20 mouse cellular contexts compared by ENCODE assay signal in the genomic region with DNA sequence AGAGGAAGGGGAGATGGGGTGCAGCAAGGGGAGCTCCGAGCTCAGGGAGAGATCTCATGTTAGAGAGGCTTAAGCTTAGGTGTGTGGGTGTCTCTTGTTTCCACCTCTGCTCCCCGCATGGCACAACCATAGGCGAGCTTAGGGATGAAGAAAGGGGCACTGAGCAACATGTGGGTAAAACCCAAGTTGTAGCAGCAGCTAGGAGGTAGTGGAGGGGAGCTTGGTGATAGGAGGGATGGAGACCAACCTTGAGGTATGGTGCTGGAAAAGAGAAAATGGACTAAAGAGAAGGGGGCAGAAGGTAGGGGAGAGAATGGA. TPM values are rescaled to one million over a fixed set of nuclear protein-coding genes. Genes with fewer than 3 reads are reported as not detected.
A peak's percentile ranks its signal among the peaks of the same experiment; 100 is the strongest.
DNase-seq lines count a peak whose midpoint lies in the region; ATAC-seq and TF ChIP-seq lines count a peak whose summit lies in the region.
"Had no signal": no experiment of that assay in that cellular context is flagged by ENCODE, and none has a peak within 500 bp of the region (broad histone marks: within the 10 kb centered on the region; RNA-seq: fewer than 3 reads in every experiment).

No protein-coding gene starts in this region.

- TF ChIP-seq CTCF in gastrocnemius, adult 2 months (IDR thresholded peaks at IDR 0.05), result no peak
- TF ChIP-seq CTCF in intestine, postnatal 0 days (IDR thresholded peaks at IDR 0.05; ENCODE audit: low read depth), result no peak

- no peak for ATAC-seq in heart, embryonic 13.5 days (ENCODE audit: extremely low read depth, insufficient number of reproducible peaks, low FRiP score, low TSS enrichment)
- ATAC-seq in heart, embryonic 12.5 days (ENCODE audit: insufficient number of reproducible peaks, low FRiP score), result no peak
- ATAC-seq in intestine, embryonic 15.5 days, result no peak
- no peak for ATAC-seq in intestine, embryonic 16.5 days
- no peak for ATAC-seq in intestine, postnatal 0 days
- ATAC-seq in hindbrain, embryonic 12.5 days (ENCODE audit: low FRiP score), result no peak
- ATAC-seq: forebrain, embryonic 15.5 days; Patski had no signal

- H3K36me3 ChIP-seq in heart, embryonic 13.5 days, result no peaks in the 10 kb centered on the region
- H3K36me3 ChIP-seq in heart, embryonic 12.5 days, result no peaks in the 10 kb centered on the region
- no peaks in the 10 kb centered on the region for H3K36me3 ChIP-seq in intestine, embryonic 15.5 days
- no peaks in the 10 kb centered on the region for H3K36me3 ChIP-seq in intestine, embryonic 16.5 days (ENCODE audit: control insufficient read depth, insufficient read depth, low read length)
- no peaks in the 10 kb centered on the region for H3K36me3 ChIP-seq in intestine, postnatal 0 days (ENCODE audit: control insufficient read depth, insufficient read depth)
- peaks cover 4% of the 10 kb centered on the region; the same call in 1 of the 2 replicates for H3K36me3 ChIP-seq in hindbrain, embryonic 12.5 days
- H3K36me3 ChIP-seq: forebrain, embryonic 15.5 days; hindbrain, embryonic 15.5 days had no signal

- H3K9me3 ChIP-seq in heart, embryonic 13.5 days, result no peaks in the 10 kb centered on the region
- no peaks in the 10 kb centered on the region for H3K9me3 ChIP-seq in heart, embryonic 12.5 days (replicated peaks)
- no peaks in the 10 kb centered on the region for H3K9me3 ChIP-seq in intestine, embryonic 15.5 days
- no peaks in the 10 kb centered on the region for H3K9me3 ChIP-seq in intestine, embryonic 16.5 days (ENCODE audit: control insufficient read depth, low read length)
- H3K9me3 ChIP-seq in intestine, postnatal 0 days (ENCODE audit: control insufficient read depth), result no peaks in the 10 kb centered on the region
- H3K9me3 ChIP-seq in hindbrain, embryonic 12.5 days (replicated peaks), result no peaks in the 10 kb centered on the region
- H3K9me3 ChIP-seq: embryonic facial prominence, embryonic 13.5 days; forebrain, embryonic 12.5 days; forebrain, embryonic 15.5 days; hindbrain, embryonic 15.5 days had no signal

- peak overlapping the region; percentile 13; the same call in 1 of the 2 replicates for H3K4me2 ChIP-seq in heart, embryonic 13.5 days
- H3K4me2 ChIP-seq in heart, embryonic 12.5 days, result no peak overlapping the region
- H3K4me2 ChIP-seq in intestine, embryonic 15.5 days (replicated peaks), result 0 out of 2 replicates have a peak overlapping the region, but pooled peaks have one; percentile 1
- H3K4me2 ChIP-seq in intestine, embryonic 16.5 days (ENCODE audit: low read depth, low read length), result no peak overlapping the region
- peak overlapping the region; percentile 50; the same call in 1 of the 2 replicates for H3K4me2 ChIP-seq in intestine, postnatal 0 days (replicated peaks; ENCODE audit: low read depth)
- no peak overlapping the region for H3K4me2 ChIP-seq in hindbrain, embryonic 12.5 days (replicated peaks)
- H3K4me2 ChIP-seq: embryonic facial prominence, embryonic 13.5 days; forebrain, embryonic 12.5 days; forebrain, embryonic 15.5 days; hindbrain, embryonic 15.5 days had no signal

- no peak for DNase-seq in gastrocnemius, adult 2 months
- DNase-seq in gastrocnemius, postnatal 4 days (ENCODE audit: low spot score in 2 of 2), result no peak
- DNase-seq: adrenal gland, postnatal 10 days; cerebellum, adult 11 months; cerebellum, adult 2 months; cerebellum, adult 9-11 months; cerebellum, postnatal 25 days had no signal

- H3K27me3 ChIP-seq in heart, embryonic 13.5 days (replicated peaks), result peaks cover 63% of the 10 kb centered on the region
- peaks cover 33% of the 10 kb centered on the region for H3K27me3 ChIP-seq in heart, embryonic 12.5 days (replicated peaks)
- H3K27me3 ChIP-seq in intestine, embryonic 15.5 days (replicated peaks), result peaks cover 13% of the 10 kb centered on the region; the same call in 1 of the 2 replicates
- peaks cover 12% of the 10 kb centered on the region for H3K27me3 ChIP-seq in intestine, embryonic 16.5 days (replicated peaks; ENCODE audit: control insufficient read depth, insufficient read depth, low read length)
- peaks cover 7% of the 10 kb centered on the region; the same call in 1 of the 2 replicates for H3K27me3 ChIP-seq in intestine, postnatal 0 days (replicated peaks; ENCODE audit: control insufficient read depth, insufficient read depth, low read length)
- H3K27me3 ChIP-seq in hindbrain, embryonic 12.5 days, result peaks cover 38% of the 10 kb centered on the region
- H3K27me3 ChIP-seq: Patski had no signal

- intact Hi-C loops in gastrocnemius, adult 2 months (cut with DNase I), result no loop called here

- 56% methylated on average over 3 of the region's 3 CpGs for WGBS in heart, embryonic 13.5 days
- 57% methylated on average over 3 of the region's 3 CpGs for WGBS in heart, embryonic 12.5 days
- 63% methylated on average over 3 of the region's 3 CpGs for WGBS in intestine, embryonic 15.5 days
- WGBS in intestine, embryonic 16.5 days, result 60% methylated on average over 3 of the region's 3 CpGs
- 64% methylated on average over 3 of the region's 3 CpGs for WGBS in intestine, postnatal 0 days
- WGBS in hindbrain, embryonic 12.5 days, result 65% methylated on average over 3 of the region's 3 CpGs

- H3K27ac ChIP-seq in gastrocnemius, adult 2 months, result peak overlapping the region; percentile 90
- 0 out of 2 replicates have a peak overlapping the region, but pooled peaks have one; percentile 28 for H3K27ac ChIP-seq in heart, embryonic 13.5 days (replicated peaks)
- H3K27ac ChIP-seq in heart, embryonic 12.5 days (ENCODE audit: poor library complexity, severe bottlenecking), result no peak overlapping the region
- H3K27ac ChIP-seq in intestine, embryonic 15.5 days, result no peak overlapping the region
- no peak overlapping the region for H3K27ac ChIP-seq in intestine, embryonic 16.5 days (ENCODE audit: low read length)
- H3K27ac ChIP-seq in intestine, postnatal 0 days (ENCODE audit: low read depth, low read length), result no peak overlapping the region
- no peak overlapping the region for H3K27ac ChIP-seq in hindbrain, embryonic 12.5 days
- H3K27ac ChIP-seq: embryonic facial prominence, embryonic 13.5 days; forebrain, embryonic 12.5 days; forebrain, embryonic 15.5 days; hindbrain, embryonic 15.5 days had no signal

- no peak overlapping the region for H3K9ac ChIP-seq in heart, embryonic 13.5 days
- no peak overlapping the region for H3K9ac ChIP-seq in heart, embryonic 12.5 days
- no peak overlapping the region for H3K9ac ChIP-seq in intestine, embryonic 15.5 days
- H3K9ac ChIP-seq in intestine, embryonic 16.5 days (ENCODE audit: low read depth, low read length), result no peak overlapping the region
- no peak overlapping the region for H3K9ac ChIP-seq in intestine, postnatal 0 days (ENCODE audit: low read depth, low read length)
- no peak overlapping the region for H3K9ac ChIP-seq in hindbrain, embryonic 12.5 days
- H3K9ac ChIP-seq: forebrain, embryonic 12.5 days; forebrain, embryonic 15.5 days; hindbrain, embryonic 15.5 days had no signal

- H3K4me3 ChIP-seq in gastrocnemius, adult 2 months, result peak overlapping the region; percentile 69
- H3K4me3 ChIP-seq in heart, embryonic 13.5 days, result no peak overlapping the region
- H3K4me3 ChIP-seq in heart, embryonic 12.5 days, result no peak overlapping the region
- H3K4me3 ChIP-seq in intestine, embryonic 15.5 days (replicated peaks), result no peak overlapping the region
- no peak overlapping the region for H3K4me3 ChIP-seq in intestine, embryonic 16.5 days (ENCODE audit: low read length)
- no peak overlapping the region for H3K4me3 ChIP-seq in intestine, postnatal 0 days (ENCODE audit: low read depth, low read length)
- no peak overlapping the region for H3K4me3 ChIP-seq in hindbrain, embryonic 12.5 days
- H3K4me3 ChIP-seq: embryonic facial prominence, embryonic 13.5 days; erythroblast, embryonic 14.5 days; forebrain, embryonic 12.5 days; forebrain, embryonic 15.5 days; hindbrain, embryonic 15.5 days had no signal

- H3K4me1 ChIP-seq in heart, embryonic 13.5 days, result peaks cover 49% of the 10 kb centered on the region
- peaks cover 41% of the 10 kb centered on the region for H3K4me1 ChIP-seq in heart, embryonic 12.5 days (replicated peaks)
- H3K4me1 ChIP-seq in intestine, embryonic 15.5 days (replicated peaks), result peaks cover 43% of the 10 kb centered on the region
- peaks cover 33% of the 10 kb centered on the region for H3K4me1 ChIP-seq in intestine, embryonic 16.5 days (ENCODE audit: control insufficient read depth, insufficient read depth, low read length)
- H3K4me1 ChIP-seq in intestine, postnatal 0 days (replicated peaks; ENCODE audit: control insufficient read depth, insufficient read depth, low read length), result peaks cover 12% of the 10 kb centered on the region
- H3K4me1 ChIP-seq in hindbrain, embryonic 12.5 days, result peaks cover 13% of the 10 kb centered on the region

RNA-seq across cellular contexts. Expression of a gene that starts 10.5 kb away (rescaled TPM):
- 10 to 100 TPM; 30.7 to 41.6 TPM for total RNA-seq in gastrocnemius, adult 2 months (2021)
- 100 to 1,000 TPM; 197 to 232 TPM for total RNA-seq in gastrocnemius, postnatal 4 days (2021)
- 1.3 and 1.4 TPM in 2 replicates for polyA plus RNA-seq in heart, embryonic 13.5 days (2015; fragmentation: Nextera tagmentation; extraction: Ambion mirVana)
- 0.77 and 0.98 TPM in 2 replicates for polyA plus RNA-seq in heart, embryonic 12.5 days (2016; fragmentation: Nextera tagmentation; extraction: Ambion mirVana)
- polyA plus RNA-seq in intestine, embryonic 15.5 days (2015; fragmentation: Nextera tagmentation; extraction: Ambion mirVana), result 1.1 and 1.3 TPM in 2 replicates
- polyA plus RNA-seq in intestine, embryonic 16.5 days (2015; fragmentation: Nextera tagmentation; extraction: Ambion mirVana), result 1.1 TPM in 2 replicates
- polyA plus RNA-seq in intestine, postnatal 0 days (2015; fragmentation: Nextera tagmentation; extraction: Ambion mirVana), result 1.4 and 1.9 TPM in 2 replicates
- polyA plus RNA-seq in hindbrain, embryonic 12.5 days (2016; fragmentation: Nextera tagmentation; extraction: Ambion mirVana), result 0.04 and 0.05 TPM in 2 replicates
- total RNA-seq: common myeloid progenitor, adult 5-6 weeks had no signal
- polyA plus RNA-seq: erythroblast, embryonic 14.5 days had no signal

RNA-seq across cellular contexts. Expression of a gene that starts 12.9 kb away (rescaled TPM):
- total RNA-seq in gastrocnemius, adult 2 months (2021), result 1 to 10 TPM; 7.1 to 9.1 TPM
- 10 to 100 TPM; 20.1 to 22.5 TPM for total RNA-seq in gastrocnemius, postnatal 4 days (2021)
- polyA plus RNA-seq in heart, embryonic 13.5 days (2015; fragmentation: Nextera tagmentation; extraction: Ambion mirVana), result 56.1 and 56.2 TPM in 2 replicates
- polyA plus RNA-seq in heart, embryonic 12.5 days (2016; fragmentation: Nextera tagmentation; extraction: Ambion mirVana), result 63.2 and 67.0 TPM in 2 replicates
- polyA plus RNA-seq in intestine, embryonic 15.5 days (2015; fragmentation: Nextera tagmentation; extraction: Ambion mirVana), result 67.5 and 68.2 TPM in 2 replicates
- 66.3 and 69.1 TPM in 2 replicates for polyA plus RNA-seq in intestine, embryonic 16.5 days (2015; fragmentation: Nextera tagmentation; extraction: Ambion mirVana)
- 22.9 and 23.1 TPM in 2 replicates for polyA plus RNA-seq in intestine, postnatal 0 days (2015; fragmentation: Nextera tagmentation; extraction: Ambion mirVana)
- 114 and 119 TPM in 2 replicates for polyA plus RNA-seq in hindbrain, embryonic 12.5 days (2016; fragmentation: Nextera tagmentation; extraction: Ambion mirVana)

RNA-seq across cellular contexts. Expression of a gene that starts 15.3 kb away (rescaled TPM):
- total RNA-seq in gastrocnemius, adult 2 months (2021), result 1 to 10 TPM; 4.5 to 9.3 TPM
- total RNA-seq in gastrocnemius, postnatal 4 days (2021), result 1 to 10 TPM; 8.1 to 8.3 TPM
- polyA plus RNA-seq in heart, embryonic 13.5 days (2015; fragmentation: Nextera tagmentation; extraction: Ambion mirVana), result 10.4 and 10.7 TPM in 2 replicates
- polyA plus RNA-seq in heart, embryonic 12.5 days (2016; fragmentation: Nextera tagmentation; extraction: Ambion mirVana), result 10.2 and 11.1 TPM in 2 replicates
- 12.1 and 13.7 TPM in 2 replicates for polyA plus RNA-seq in intestine, embryonic 15.5 days (2015; fragmentation: Nextera tagmentation; extraction: Ambion mirVana)
- polyA plus RNA-seq in intestine, embryonic 16.5 days (2015; fragmentation: Nextera tagmentation; extraction: Ambion mirVana), result 10.2 and 14.4 TPM in 2 replicates
- polyA plus RNA-seq in intestine, postnatal 0 days (2015; fragmentation: Nextera tagmentation; extraction: Ambion mirVana), result 8.8 and 9.2 TPM in 2 replicates
- 15.7 and 16.2 TPM in 2 replicates for polyA plus RNA-seq in hindbrain, embryonic 12.5 days (2016; fragmentation: Nextera tagmentation; extraction: Ambion mirVana)

RNA-seq across cellular contexts. Expression of a gene that starts 30.5 kb away (rescaled TPM):
- under 1 TPM; 0.28 to 0.36 TPM for total RNA-seq in gastrocnemius, adult 2 months (2021)
- total RNA-seq in gastrocnemius, postnatal 4 days (2021), result under 1 TPM; 0.34 to 0.76 TPM
- polyA plus RNA-seq in heart, embryonic 13.5 days (2015; fragmentation: Nextera tagmentation; extraction: Ambion mirVana), result 0.15 and 0.31 TPM in 2 replicates
- 0.17 TPM in 1 of 2 replicates, not detected in the other for polyA plus RNA-seq in heart, embryonic 12.5 days (2016; fragmentation: Nextera tagmentation; extraction: Ambion mirVana)
- 0.40 and 0.49 TPM in 2 replicates for polyA plus RNA-seq in intestine, embryonic 15.5 days (2015; fragmentation: Nextera tagmentation; extraction: Ambion mirVana)
- 0.32 and 0.47 TPM in 2 replicates for polyA plus RNA-seq in intestine, embryonic 16.5 days (2015; fragmentation: Nextera tagmentation; extraction: Ambion mirVana)
- polyA plus RNA-seq in intestine, postnatal 0 days (2015; fragmentation: Nextera tagmentation; extraction: Ambion mirVana), result 0.27 and 0.47 TPM in 2 replicates
- 3.0 and 3.1 TPM in 2 replicates for polyA plus RNA-seq in hindbrain, embryonic 12.5 days (2016; fragmentation: Nextera tagmentation; extraction: Ambion mirVana)
- total RNA-seq: common myeloid progenitor, adult 5-6 weeks had no signal
- polyA plus RNA-seq: erythroblast, embryonic 14.5 days had no signal

RNA-seq across cellular contexts. Expression of a gene that starts 31.5 kb away (rescaled TPM):
- total RNA-seq in gastrocnemius, adult 2 months (2021), result 10 to 100 TPM; 40.5 to 42.2 TPM
- 10 to 100 TPM; 35.9 to 44.8 TPM for total RNA-seq in gastrocnemius, postnatal 4 days (2021)
- 26.1 and 27.6 TPM in 2 replicates for polyA plus RNA-seq in heart, embryonic 13.5 days (2015; fragmentation: Nextera tagmentation; extraction: Ambion mirVana)
- 28.9 TPM in 2 replicates for polyA plus RNA-seq in heart, embryonic 12.5 days (2016; fragmentation: Nextera tagmentation; extraction: Ambion mirVana)
- polyA plus RNA-seq in intestine, embryonic 15.5 days (2015; fragmentation: Nextera tagmentation; extraction: Ambion mirVana), result 27.8 and 29.6 TPM in 2 replicates
- polyA plus RNA-seq in intestine, embryonic 16.5 days (2015; fragmentation: Nextera tagmentation; extraction: Ambion mirVana), result 32.3 and 32.9 TPM in 2 replicates
- 17.2 and 18.0 TPM in 2 replicates for polyA plus RNA-seq in intestine, postnatal 0 days (2015; fragmentation: Nextera tagmentation; extraction: Ambion mirVana)
- 20.9 and 21.7 TPM in 2 replicates for polyA plus RNA-seq in hindbrain, embryonic 12.5 days (2016; fragmentation: Nextera tagmentation; extraction: Ambion mirVana)

Comparison
In these comparisons a context has a peak if more than half of its experiments do, and no peak if none do; other contexts are left out.
1. H3K27ac ChIP-seq: peak in gastrocnemius, adult 2 months (single experiment) and heart, embryonic 13.5 days (single experiment); none in heart, embryonic 12.5 days (single experiment), intestine, embryonic 15.5 days (single experiment), intestine, embryonic 16.5 days (single experiment), intestine, postnatal 0 days (single experiment) and hindbrain, embryonic 12.5 days (single experiment).
2. H3K4me2 ChIP-seq: peak in heart, embryonic 13.5 days (single experiment), intestine, embryonic 15.5 days (single experiment) and intestine, postnatal 0 days (single experiment); none in heart, embryonic 12.5 days (single experiment), intestine, embryonic 16.5 days (single experiment) and hindbrain, embryonic 12.5 days (single experiment).